Mouse (Mus musculus) spleen, adult 2 months (tissue): Measurements from ENCODE around the gene Duoxa1.

Experiments
- CTCF ChIP-seq: fragments of 200-500 bp; IDR thresholded peaks from 2 replicates; pipeline ENCODE4 v1.5.1; 2011; ENCODE audit warnings: mild to moderate bottlenecking, inconsistent platforms; ENCODE audit not compliant: insufficient read depth, insufficient read length, insufficient replicate concordance; ENCODE audit errors: extremely low read depth
- POLR2A ChIP-seq: fragments of 200-500 bp; IDR thresholded peaks from 2 replicates; pipeline ENCODE4 v1.6.1; 2011; ENCODE audit warnings: low read depth, low read length, inconsistent platforms

DNA sequence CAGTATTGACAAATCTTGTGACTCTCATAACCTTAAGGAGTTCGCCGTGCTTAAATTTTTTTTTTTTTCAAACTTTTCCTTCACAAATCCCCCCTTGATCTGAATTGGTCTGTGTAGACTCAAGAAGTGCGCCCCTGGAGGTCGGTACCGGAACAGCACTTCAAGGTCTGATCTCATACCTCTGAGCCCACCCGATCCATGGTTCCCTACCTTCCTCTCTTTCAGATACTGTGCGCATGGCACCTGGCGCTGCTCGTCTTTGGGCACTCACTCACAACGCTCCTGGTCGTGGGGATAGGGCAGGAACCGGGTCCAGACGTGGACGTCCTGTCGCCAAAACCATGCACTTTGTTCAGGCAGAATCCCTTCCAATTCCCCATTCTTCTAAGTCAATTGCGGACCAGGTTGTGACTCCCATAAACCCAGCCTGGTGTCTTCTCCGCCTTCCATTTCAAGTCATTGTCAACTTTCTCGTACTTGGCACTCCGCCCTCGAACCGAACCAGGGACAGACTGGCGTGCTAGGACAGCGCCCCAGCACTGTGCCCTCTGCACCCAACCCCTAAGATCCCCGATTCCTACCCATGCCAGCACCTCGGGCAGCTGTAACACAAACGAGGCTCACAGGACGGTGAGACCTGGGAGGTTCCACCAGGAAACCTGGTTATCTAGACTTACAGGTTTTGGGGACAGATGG is 660 bp downstream of the Duoxa1 start:
- no peak for TF ChIP-seq POLR2A
- TF ChIP-seq CTCF: peak; percentile 72; the same call in 1 of the 2 replicates
